Mouse (Mus musculus) ovary, adult 18-20 months (tissue): Measurements from ENCODE around the gene Eno3.

Experiments
- DNase-seq: peaks from one replicate; pipeline ENCODE4 v3.0.0; 2022; ENCODE audit warnings: low spot score, mixed read lengths

Gene Eno3

DNA sequence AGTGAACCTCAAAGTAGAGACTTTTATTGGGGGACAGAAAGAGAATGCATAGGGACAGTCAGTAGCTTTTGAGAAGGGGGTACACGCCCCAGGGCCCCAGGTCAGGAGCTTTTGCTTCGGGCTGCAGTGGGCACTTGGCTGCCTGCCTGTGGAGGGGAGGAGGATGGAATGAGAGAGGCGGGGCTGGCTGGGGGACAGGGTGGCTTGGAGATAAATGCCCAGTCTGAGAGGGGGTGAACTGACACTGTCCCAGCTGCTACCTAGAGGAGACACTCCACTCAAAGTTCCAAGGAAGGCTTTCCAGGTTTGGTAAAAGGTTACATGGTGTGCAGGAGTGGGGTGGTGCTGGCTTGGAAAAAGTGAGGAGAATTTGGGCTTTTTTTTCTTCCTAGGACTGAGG is at the start of gene Eno3:
Eno3 (plus strand) TSS at position 239 of the 400 bp plus-strand sequence.
- DNase-seq = no peak

- DNase-seq = no peak
Observed at GRCm38 (mm10) chr11:70607611-70608010, 49.4 kb upstream of the Eno3 start.

GRCm38 (mm10) chr11:70608381-70609066 is 48.5 kb upstream of the Eno3 start:
- no peak for DNase-seq

- DNase-seq = no peak
Observed at GRCm38 (mm10) chr11:70610752-70611151, 46.2 kb upstream of the Eno3 start.

DNA sequence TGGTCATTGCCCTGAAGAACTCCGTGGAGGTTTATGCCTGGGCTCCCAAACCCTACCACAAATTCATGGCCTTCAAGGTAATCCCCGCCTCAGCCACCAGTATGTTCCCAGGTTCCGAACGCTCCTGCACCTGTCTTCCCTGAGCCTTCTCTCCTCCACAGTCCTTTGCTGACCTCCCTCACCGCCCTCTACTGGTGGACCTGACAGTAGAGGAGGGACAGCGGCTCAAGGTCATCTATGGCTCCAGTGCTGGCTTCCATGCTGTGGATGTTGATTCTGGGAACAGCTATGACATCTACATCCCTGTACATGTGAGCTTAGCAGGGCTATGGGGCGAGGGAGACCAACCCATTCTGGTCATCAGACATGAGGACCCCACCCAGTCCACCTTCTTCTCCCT is 44.5 kb upstream of the Eno3 start:
- DNase-seq = no peak

GRCm38 (mm10) chr11:70615074-70615473 is 41.9 kb upstream of the Eno3 start:
- DNase-seq = peak; percentile 59

DNA sequence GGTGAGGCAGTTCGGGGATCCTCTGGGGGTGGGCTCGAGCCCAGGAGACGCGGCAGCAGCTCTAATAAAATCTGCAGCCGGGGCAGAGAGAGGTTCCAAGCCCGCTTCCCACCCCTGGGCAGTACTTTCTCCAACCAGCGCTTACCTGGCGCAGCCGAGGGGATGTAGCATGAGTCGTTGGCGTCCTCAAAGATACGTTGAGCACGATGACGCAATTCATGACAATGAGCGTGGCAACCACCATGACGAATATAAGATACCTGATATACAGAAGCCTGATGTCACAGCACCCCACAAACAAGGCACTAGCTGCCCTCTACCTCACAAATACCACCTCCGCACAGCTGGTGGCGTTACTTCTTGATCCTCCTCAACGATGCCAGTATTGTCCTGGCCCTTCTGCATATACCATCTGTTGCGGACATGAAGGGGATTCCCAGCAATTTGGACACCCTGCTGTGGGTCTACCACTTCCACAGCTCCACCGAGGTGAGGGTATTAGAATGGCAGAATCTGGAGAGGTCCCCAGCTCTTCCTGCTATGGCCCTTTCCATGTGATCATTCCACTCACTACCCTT is 41.4 kb upstream of the Eno3 start, which contains the start of gene 4930544D05Rik:
4930544D05Rik (plus strand) TSS at position 333 of the 578 bp plus-strand sequence.
- DNase-seq = no peak

GRCm38 (mm10) chr11:70619101-70619500 is 37.9 kb upstream of the Eno3 start, which contains the start of gene Chrne:
Gene Chrne (minus strand): TSS chr11:70619216.
- no peak for DNase-seq

DNA sequence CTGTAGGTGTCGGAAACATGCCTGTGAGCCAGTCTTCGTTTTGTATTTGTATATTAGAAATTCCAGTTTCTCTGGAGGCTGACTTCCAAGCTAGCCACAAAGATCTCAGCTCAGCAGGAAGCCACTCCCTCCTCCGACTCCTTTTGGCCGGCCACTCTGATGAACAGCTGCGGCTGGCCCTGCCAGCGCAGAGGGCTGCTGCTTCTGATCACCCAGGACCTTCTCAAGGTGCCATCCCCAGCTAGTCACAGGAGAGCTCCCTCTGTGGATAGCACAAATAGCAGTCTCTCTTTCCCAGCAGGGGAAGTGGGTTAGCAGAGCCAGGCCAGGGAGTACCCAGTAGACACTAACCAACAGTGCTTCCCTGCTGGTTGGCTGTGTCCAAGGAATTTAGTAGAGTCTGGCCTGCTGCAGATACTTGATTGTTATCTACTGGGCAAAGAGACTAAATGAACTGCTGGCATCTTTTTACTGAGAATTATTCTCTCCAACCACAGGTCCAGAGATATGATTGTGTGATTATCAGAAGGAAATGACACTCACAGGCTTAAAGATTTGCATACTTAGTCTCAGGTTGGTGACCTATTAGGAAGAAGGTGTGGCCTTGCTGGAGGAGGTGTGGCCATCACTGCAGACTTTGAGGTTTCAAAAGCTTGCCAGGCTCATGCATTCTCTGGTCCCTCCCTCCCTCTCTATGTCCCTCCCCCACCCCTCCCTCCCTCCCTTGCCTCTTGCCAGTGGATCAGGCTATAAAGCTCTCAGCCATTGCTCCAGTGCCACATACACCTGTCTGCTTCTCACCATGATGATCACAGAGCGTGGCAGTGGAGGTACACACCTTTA is 34.8 kb upstream of the Eno3 start:
- no peak for DNase-seq

DNA sequence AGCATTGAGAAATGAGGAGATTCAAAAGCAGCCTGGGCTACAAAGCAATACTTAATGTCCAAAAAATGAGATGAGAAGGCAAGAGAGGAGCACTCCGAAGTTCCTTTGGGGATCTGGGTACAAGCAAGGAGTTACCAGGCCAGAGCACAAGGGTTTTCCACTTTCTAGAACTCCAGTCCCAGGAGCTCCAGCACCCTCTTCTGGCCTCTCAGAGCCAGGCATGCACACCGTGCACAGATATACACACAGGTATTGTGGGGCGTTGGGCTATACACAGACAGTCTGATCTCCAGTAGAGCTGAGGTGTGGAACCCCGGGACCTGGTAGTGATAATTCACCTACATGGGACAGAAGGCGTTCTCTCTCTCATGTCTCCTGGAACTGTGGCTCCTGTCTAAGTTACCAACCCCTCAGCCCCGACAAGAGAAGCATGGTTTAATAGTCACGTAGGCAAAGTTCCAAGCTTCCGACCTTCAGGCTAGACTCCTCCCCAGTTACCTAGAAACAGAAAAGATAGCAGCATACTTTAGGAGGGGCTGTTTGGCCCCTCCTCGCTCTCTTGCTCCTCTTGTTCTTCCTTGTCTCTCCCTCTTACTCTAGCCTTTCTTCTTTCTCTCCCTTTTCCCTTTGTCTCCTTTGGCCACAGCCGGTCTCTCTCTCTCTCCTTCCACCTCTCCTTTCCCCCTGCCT is 33.8 kb upstream of the Eno3 start:
- DNase-seq = no peak

DNA sequence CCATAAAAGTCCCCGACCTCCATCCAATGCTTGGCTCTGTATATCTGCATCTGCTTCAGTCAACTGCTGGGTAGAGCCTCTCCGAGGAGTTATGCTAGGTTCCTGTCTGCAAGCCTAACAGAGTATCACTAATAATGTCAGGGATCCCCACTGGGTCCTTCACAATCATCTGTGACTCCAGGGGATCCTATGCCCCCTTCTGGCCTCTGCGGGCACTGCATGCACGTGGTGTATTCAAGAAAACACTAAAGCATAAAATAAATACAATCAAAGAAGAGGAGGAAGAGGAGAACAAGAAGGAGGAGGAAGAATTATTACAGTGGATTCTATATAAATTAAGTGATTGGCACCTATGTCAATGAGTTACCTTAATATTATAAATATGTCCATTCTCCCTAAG is 31.5 kb upstream of the Eno3 start:
- no peak for DNase-seq

- no peak for DNase-seq
Observed at GRCm38 (mm10) chr11:70626877-70627276, 30.1 kb upstream of the Eno3 start.

DNA sequence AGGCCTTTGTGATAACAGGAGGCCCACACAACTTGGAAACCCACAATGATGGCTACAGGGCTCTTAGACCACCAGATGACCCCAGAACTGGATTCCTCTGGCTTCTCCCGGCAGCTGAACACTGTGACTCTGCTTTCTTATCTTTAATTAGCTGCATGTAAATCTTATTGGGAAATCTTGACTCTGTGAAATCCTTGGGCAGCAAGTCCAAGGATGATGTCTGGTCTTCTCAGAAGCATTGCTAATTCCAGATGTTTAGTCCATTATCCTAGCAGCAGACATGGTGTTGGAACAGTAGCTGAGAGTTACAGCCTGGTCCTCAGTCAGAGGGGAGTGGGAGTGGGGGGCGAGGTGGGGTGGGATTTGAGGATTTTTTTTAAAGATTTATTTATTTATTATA is 28.6 kb upstream of the Eno3 start:
- DNase-seq = no peak

- DNase-seq = no peak
Observed at GRCm38 (mm10) chr11:70629557-70629956, 27.4 kb upstream of the Eno3 start.

DNA sequence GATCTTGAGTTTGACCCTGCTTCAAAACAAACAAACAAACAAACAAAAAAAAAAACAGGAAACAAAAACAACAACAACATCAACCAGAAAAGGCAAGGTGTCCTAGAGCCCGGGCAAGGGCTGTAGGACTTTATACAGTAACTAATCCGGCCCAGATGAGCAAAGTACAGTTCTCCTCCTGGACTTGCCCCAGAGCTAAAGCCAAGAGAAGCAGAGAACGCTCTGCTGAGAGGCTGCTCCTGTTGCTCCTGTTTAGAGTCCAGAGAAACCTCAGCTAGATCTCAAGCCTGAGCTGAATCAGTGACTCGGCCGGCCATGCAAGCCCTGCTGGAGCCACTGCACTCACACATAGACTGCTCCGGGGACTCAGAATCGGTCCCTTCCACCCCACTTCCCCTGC is 26.9 kb upstream of the Eno3 start:
- no peak for DNase-seq

DNA sequence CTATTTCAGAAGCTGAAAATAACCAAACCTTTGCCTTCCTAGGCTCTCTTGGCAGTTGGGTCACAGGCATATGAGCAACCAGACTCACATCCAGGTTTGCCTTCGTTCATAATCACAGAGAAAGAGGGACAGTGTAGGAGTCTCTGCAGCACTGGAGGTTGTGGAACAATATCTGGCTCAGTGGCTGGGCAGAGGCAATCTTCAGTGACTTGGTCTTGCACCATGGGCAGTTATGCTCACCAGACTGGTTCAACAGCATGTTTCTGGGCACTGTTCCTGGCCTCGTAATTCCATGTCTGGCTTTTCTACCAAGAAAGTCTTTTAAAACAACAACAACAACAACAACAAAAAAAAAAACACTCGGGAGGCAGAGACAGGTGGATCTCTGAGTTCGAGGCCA is 21.4 kb upstream of the Eno3 start:
- DNase-seq = no peak

DNA sequence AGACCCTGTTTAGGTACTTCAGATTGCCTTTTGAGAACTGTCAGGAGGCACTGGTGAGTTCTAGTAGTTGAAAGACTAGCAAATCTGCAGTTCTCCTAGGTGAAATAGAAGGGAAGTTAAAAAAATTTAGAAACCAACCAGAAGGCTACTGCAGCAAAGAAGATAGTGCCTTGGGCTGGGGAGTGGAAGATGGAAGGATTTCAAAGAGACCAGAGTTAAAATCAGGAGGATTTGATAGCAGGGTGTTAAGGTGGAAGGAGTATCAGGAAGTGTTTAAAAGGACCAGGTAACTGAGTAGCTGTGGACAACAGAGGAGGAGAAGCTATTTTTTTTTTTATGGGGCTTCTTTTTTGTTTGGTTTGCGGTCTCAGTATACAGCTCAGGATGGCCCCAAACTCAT is 19.2 kb upstream of the Eno3 start:
- DNase-seq = no peak

DNA sequence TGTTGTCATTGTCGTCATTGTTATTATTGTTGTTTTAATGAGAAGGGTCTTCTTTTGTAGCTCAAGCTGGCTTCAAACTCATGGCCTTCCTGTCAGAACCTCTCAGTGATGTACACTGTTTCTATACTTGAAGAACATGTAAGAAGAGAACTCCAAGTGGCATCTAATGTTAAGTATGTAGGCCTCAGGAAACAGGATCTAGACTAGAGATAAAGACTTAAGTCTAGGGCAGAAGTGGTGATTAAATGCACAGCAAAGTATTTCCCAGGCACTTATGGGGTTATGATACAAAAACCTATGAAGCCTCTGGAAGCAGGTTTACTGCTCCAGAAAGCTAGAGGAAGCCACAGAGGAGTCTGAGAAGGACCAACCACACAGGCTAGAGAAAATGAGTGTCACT is 18.7 kb upstream of the Eno3 start:
- DNase-seq = no peak

DNA sequence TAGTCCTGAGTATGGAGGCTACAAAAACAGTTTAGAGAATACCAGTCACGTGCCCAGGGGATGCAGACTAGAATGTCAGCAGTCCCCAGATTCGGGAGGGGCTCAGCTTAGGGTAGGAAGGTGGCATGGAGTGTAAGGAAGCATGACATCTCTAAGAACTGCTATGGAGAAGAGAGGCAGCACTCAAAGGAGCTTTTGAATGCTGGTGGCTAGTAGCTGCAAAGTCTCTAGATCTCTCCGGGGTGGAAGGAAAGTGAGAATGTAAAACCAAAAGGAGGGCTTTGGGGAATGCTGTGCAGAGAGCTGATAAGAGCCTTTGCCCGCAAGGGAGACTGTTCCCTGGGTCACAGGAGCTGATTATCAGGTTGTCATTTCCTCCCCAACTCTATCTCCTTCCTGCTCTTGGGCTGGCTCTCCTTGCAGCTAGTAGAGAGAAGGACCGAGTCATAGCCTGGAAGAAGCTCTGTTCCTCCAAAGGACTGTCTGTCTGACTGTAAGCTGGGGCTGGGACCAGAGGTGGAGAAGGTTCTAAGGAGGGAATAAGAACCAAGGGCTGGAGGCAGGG is 18.2 kb upstream of the Eno3 start, which contains the start of gene Gp1ba:
Gp1ba (plus strand) TSS at position 409 of the 565 bp plus-strand sequence.
- no peak for DNase-seq

- DNase-seq = no peak
Observed at GRCm38 (mm10) chr11:70639976-70640375, 17.0 kb upstream of the Eno3 start.

DNA sequence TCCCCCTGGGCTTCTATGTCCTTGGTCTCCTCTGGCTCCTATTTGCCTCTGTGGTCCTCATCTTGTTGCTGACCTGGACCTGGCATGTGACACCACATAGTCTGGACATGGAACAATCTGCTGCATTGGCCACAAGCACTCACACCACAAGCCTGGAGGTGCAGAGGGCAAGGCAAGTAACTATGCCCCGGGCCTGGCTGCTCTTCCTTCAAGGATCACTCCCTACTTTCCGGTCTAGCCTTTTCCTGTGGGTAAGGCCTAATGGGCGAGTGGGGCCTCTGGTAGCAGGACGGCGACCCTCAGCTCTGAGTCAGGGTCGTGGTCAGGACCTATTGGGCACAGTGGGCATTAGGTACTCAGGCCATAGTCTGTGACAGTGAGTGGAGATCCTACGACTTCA is 15.8 kb upstream of the Eno3 start:
- DNase-seq = no peak

DNA sequence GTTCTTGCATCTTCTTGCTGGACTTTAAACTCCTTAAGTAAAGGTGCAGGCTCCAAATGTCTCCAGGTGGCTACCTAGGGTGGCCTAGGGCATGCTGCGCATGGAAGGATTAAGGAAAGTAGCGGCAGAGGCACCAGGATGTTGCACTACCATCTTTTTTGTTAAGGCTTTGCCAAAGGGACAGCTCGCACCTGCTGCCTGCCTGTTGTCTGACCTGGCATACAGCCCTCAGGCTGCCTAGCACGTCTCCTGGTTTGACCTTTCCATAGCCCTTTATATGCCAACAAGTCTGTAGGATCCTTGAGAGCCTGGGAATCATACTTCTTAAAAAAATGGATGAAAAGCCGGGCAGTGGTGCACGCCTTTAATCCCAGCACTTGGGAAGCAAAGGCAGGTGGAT is 14.0 kb upstream of the Eno3 start:
- no peak for DNase-seq
